Mouse (Mus musculus) bone marrow macrophage, adult 2 months (primary cell): ENCODE measurements around the gene Mettl23.

Source experiments
- CTCF ChIP-seq: IDR thresholded peaks from 2 replicates; pipeline ENCODE4 v1.5.1; 2012; ENCODE audit warnings: low read depth, mild to moderate bottlenecking, low read length, moderate library complexity
- POLR2A ChIP-seq: IDR thresholded peaks from 2 replicates; pipeline ENCODE4 v1.6.1; 2012; ENCODE audit warnings: mild to moderate bottlenecking, low read depth, low read length, borderline replicate concordance

- TF ChIP-seq POLR2A (no peak), CTCF (no peak)
Observed at GRCm38 (mm10) chr11:116847187-116848085, 4.4 kb downstream of the Mettl23 start.
